Mouse (Mus musculus): ENCODE measurements around the gene Gm4969.

The Gm4969 gene

DNA sequence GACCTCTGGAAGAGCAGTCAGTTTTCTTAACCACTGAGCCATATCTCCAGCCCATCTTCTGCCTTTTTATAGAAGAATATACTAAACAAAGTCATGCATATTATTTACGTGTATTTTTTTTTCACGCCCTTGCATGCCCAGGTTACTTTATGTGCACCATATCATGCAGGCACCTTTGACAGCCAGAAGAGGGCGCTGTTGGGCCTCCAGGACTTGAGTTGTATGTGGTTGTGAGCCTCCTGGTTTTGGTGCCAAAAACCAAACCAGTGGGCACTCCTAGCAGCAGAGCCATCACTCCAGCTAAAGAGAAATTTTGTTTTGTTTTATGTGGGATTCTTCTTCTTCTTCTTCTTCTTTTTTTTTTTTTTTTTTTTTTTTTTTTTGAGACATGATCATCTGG is 48.7 kb downstream of the Gm4969 start:
- peak; percentile 38 for DNase-seq (ENCODE audit: low spot score)

- DNase-seq (ENCODE audit: low spot score) = peak; percentile 90
Measured at GRCm38 (mm10) chr7:19068707-19069106, 49.5 kb downstream of the Gm4969 start.

GRCm38 (mm10) chr7:19067935-19068334 is 50.2 kb downstream of the Gm4969 start:
- DNase-seq (ENCODE audit: low spot score) = no peak

GRCm38 (mm10) chr7:19067063-19067462 is 51.1 kb downstream of the Gm4969 start:
- DNase-seq (ENCODE audit: low spot score) = no peak

DNA sequence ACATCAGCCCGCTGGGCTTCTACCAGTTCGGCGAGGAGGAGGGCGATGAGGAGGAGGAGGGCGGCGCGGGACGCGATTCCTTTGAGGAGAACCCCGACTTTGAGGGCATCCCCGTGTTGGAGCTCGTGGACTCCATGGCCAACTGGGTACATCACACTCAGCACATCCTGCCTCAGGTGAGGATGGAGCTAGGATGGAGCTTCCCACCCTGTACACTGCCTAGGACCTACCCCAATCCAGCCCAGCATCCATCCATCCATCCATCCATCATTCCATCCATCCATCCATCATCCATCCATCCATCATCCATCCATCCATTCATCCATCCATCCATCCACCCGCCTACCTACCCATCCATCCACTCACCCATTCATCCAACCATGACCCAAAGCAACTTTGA is 52.3 kb downstream of the Gm4969 start:
- no peak for DNase-seq (ENCODE audit: low spot score)

GRCm38 (mm10) chr7:19057405-19057804 is 60.8 kb downstream of the Gm4969 start:
- no peak for DNase-seq (ENCODE audit: low spot score)

- DNase-seq (ENCODE audit: low spot score) = no peak
Measured at GRCm38 (mm10) chr7:19055108-19055507, 63.1 kb downstream of the Gm4969 start.

GRCm38 (mm10) chr7:19054777-19055076 is 63.4 kb downstream of the Gm4969 start:
- no peak for DNase-seq (ENCODE audit: low spot score)

- peak; percentile 77 for DNase-seq (ENCODE audit: low spot score)
Measured at GRCm38 (mm10) chr7:19054047-19054776, 64.0 kb downstream of the Gm4969 start, which contains the start of gene Rsph6a. TSS of gene Rsph6a (plus strand) at chr7:19054690.

DNA sequence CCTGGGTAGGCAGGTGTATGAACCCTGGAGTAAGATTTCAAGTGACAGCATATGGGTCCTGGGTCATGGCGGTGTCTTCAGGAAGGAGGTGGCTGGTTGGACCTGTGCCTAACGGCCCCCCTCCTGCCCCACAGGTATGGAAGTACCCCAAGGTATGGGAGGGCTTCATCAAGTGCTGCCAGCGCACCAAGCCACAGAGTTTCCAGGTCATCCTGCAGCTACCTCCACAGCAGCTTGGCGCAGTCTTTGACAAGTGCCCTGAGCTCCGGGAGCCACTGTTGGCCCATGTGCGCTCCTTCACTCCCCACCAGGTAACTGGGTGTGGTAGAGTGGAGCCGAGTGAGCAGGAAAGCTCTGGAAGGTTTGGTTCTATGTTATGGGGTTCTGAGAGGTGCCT is 65.0 kb downstream of the Gm4969 start:
- DNase-seq (ENCODE audit: low spot score) = no peak

DNA sequence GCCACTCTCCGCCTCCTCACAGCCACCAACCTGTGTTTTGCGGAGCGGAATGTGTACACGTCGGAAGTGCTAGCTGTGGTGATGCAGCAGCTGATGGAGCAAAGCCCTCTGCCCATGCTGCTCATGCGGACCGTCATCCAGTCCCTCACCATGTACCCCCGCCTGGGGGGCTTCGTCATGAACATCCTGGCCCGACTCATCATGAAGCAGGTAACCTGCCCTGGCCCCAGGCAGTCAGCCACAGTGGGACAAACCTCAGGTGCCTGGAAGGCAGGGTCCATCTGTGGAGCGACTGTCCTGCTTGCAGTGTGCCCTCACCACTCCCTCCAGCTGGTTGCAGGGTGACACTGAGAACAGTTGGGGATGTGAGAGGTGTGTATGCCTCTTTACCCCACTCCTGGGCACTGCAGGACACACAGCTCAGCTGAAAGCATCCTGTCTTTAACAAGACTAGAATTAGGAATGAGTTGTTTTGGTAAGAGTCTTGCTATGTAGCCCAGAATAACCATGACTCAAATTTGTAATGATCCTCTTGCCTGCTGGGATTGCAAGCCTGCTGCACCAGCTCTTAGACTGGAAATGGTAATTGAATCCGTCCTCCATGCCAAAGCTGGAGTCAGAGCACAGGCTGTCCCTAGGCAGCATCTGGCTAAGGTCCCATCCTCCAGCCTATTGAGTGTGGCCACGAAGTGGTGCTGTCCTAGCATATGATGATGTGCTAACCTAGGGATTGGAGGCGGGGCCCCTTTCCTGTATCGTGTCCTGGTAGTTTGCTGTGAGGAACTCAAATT is 65.6 kb downstream of the Gm4969 start:
- no peak for DNase-seq (ENCODE audit: low spot score)

- no peak for DNase-seq (ENCODE audit: low spot score)
Measured at GRCm38 (mm10) chr7:19051161-19051560, 67.0 kb downstream of the Gm4969 start.

GRCm38 (mm10) chr7:19050172-19050571 is 68.0 kb downstream of the Gm4969 start:
- no peak for DNase-seq (ENCODE audit: low spot score)

DNA sequence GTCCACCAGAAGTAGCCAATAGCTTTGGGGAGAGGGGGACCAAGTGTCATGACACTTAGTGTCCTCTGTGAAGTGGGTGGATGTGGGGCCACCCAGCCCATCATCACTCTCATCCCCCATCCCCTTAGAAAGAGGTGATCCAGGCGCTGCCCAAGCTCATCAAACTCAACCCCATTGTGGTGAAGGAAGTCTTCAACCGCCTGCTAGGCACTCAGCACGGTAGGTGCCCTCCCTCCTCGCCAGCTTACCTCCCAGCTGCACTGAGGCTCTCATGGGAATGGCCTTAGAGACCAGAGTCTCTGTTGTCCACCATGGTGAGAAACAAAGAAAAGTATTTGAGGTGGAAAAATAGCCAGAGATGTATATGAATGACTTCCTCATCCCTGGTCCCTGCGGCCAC is 68.9 kb downstream of the Gm4969 start:
- no peak for DNase-seq (ENCODE audit: low spot score)

Measured in retina, embryonic 14.5 days (tissue).